Mouse (Mus musculus) gastrocnemius, adult 8-10 months (tissue): ENCODE data around the gene Hist1h2bn. TPM values are rescaled to one million over a fixed set of nuclear protein-coding genes. Genes with fewer than 3 reads are reported as not detected.
"Not testable (repeated sequence)": the region's sequence is repeated elsewhere in the genome, so short reads cannot be mapped to it uniquely, and the experiment has no call there.

ENCODE experiments used
- DNase-seq, 2 experiments: peaks; one replicate each; pipeline ENCODE4 v3.0.0; 2022; ENCODE audit warnings: low spot score in 2 of 2
- total RNA-seq, 4 experiments: library from RNA; stranded (reverse); gene quantifications; 2 replicates each; pipeline ENCODE4 v1.2.4; 2022

Gene Hist1h2bn
- total RNA-seq, 4 experiments from 2014 or later = 1.5 to 1.8 TPM; not detected in 2

- no peak for DNase-seq
Measured at GRCm38 (mm10) chr13:21727948-21728572, 25.9 kb upstream of the Hist1h2bn start.

DNA sequence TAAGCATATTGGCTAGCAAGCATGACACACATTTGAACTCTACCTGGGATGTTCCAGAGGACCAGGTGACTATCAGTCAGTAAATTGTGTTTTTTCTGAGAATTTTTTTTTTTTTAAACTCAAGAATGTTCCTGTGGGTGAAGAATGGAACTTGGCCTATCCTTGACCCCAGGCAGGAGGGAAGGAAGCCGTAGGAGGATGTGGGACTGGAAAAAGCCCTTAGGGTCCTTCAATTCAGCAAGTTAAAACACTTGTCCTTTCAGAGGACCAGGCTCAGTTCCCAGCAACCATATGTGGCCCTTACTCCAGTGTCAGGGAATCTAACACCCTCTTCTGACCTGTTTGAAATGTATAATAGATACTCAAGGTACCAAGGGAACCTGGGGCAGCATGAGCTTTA lies 24.4 kb upstream of the Hist1h2bn start:
- no peak for DNase-seq

DNA sequence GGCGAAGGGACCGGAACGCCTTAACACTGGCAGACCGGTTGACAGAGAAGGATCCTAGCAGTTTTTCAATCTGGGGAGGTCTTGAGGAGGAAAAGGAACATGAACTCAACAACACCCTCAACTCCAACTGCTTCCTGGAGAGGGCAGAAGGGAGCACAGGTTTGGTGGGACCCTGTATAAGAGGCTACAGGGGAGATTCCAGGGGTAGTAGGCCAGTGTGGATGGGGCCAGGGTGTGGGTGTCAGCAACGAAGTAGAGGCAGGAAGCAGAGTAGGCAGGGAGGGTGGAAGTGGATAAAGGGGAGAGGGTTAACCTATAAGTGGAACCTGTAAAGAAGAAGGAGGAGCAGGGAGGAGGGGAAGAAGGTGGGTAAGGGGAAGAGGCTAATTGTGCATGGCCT lies 20.5 kb upstream of the Hist1h2bn start:
- no peak for DNase-seq

GRCm38 (mm10) chr13:21734010-21734905 lies 19.7 kb upstream of the Hist1h2bn start:
- DNase-seq = peak in 1 of 2 experiments; percentile 39

DNA sequence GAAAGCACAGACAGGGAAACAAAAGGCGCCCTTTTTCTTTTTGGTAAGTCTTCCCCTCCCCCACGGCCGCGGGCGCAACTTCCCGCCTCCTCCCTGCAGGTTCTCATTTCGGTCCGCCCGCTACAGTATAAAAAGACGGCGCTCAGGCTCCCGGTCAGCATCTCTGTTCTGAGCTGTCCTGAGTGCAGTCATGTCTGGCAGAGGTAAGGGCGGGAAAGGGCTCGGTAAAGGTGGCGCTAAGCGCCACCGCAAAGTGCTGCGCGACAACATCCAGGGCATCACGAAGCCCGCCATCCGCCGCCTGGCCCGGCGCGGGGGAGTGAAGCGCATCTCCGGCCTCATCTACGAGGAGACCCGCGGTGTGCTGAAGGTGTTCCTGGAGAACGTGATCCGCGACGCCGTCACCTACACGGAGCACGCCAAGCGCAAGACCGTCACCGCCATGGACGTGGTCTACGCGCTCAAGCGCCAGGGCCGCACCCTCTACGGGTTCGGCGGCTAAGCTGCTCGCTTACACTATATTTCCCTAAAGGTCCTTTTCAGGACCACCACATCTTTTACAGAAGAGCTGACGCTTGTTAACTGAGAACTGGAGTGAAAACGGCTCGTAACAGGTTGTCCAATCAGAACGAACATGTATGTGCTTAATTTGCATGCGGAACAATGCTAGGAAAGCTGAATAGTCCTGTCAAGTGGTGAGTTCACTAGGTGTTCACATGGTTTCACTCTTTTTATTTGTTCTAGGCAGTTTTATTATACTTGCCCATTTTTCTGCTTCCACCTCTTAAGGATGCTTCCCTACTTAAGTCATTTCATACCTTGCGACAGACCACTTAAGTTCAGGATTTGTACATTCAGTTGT lies 18.8 kb upstream of the Hist1h2bn start, which contains the start of gene Hist1h4j:
TSS of gene Hist1h4j (plus strand) at position 159 of the 862 bp plus-strand sequence.
- DNase-seq = not testable (repeated sequence)

DNA sequence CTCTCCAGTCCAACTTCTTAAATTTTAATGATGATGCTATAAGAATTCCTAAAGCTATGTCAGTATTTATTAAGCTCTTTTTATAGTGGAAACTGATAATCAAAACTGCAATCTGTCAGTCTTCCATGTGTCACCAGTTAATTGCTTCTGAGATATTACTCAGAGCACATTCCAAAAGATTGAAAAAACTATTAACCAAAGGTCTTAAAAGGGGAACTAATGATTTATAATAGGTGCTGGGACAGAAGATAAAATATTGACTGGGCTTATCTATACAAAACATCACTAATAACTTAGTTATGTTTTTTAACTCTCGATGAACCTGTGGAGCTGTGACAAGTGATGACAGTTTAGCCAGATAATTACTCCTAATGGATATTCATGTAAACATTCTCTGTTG lies 8.9 kb upstream of the Hist1h2bn start:
- no peak for DNase-seq

GRCm38 (mm10) chr13:21749387-21750158 lies 4.3 kb upstream of the Hist1h2bn start:
- no peak for DNase-seq

DNA sequence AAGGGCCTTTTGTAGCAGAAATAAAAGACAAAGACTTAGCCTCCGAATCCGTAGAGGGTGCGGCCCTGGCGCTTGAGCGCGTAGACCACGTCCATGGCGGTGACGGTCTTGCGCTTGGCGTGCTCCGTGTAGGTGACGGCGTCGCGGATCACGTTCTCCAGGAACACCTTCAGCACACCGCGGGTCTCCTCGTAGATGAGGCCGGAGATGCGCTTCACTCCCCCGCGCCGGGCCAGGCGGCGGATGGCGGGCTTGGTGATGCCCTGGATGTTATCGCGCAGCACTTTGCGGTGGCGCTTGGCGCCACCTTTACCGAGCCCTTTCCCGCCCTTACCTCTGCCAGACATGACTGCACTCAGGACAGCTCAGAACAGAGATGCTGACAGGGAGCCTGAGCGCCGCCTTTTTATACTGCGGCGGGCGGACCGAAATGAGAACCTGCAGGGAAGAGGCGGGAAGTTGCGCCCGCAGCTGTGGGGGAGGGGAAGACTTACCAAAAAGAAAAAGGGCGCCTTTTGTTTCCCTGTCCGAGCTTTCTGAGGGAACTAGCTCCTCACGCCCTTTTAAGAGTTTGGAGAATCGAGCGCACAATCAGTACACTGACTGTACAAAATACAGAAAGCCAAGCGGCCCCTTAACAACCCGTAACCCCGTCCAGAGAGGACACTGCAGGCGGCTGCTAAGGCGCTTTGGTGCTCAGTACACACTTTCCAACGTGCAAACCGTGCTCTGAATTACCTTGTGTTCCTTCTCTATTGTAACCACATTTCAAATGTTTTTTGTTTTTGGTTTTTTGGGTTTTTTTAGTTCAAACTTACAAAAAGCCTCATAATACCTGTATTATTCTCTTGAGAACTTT lies 3.5 kb upstream of the Hist1h2bn start, which contains the start of gene Hist1h4k:
TSS of gene Hist1h4k (minus strand) at position 347 of the 859 bp plus-strand sequence.
- DNase-seq = peak; percentile 17 to 31

GRCm38 (mm10) chr13:21751417-21751816 lies 2.5 kb upstream of the Hist1h2bn start:
- DNase-seq = no peak

DNA sequence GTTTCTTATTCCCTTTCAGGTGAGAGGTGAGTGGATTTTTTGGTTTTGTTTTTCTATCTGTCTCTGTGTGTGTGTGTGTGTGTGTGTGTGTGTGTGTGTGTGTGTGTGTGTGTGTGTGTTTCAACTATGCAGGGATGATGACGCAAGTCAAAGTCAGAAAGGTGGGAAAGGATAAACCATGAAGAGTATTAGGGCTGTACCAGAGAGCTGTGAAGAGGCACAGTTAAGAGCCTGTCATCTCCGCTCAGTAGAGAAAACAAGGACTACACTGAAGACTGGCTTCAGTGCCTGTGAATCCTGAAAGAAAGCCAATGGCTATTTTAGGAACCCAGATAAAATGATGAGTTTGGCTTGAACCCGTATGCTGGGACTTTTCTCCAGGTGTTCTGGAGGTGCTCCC lies 2.1 kb upstream of the Hist1h2bn start:
- no peak for DNase-seq

DNA sequence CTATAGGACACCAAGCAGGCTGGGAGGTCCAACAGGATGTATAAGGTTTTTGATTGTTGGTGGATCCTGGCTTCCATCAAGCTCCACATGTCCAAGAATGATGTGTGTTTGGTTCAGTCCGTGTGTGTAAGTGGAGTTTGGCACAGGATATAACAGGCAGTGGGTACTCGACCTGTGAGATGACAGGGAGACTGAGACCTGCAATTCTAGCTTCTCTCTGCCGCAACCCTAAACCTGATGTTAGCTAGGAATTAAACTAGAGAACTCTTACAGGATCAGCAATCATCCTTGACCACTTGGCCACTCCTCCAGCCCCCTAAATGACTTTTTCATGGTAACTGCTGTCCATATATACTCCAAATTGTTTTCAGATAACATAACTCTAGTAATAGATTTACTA lies 1.6 kb upstream of the Hist1h2bn start:
- DNase-seq = no peak

GRCm38 (mm10) chr13:21753051-21753523 lies 836 bp upstream of the Hist1h2bn start:
- no peak for DNase-seq

GRCm38 (mm10) chr13:21754294-21755001 lies 525 bp downstream of the Hist1h2bn start:
- not testable (repeated sequence) for DNase-seq

DNA sequence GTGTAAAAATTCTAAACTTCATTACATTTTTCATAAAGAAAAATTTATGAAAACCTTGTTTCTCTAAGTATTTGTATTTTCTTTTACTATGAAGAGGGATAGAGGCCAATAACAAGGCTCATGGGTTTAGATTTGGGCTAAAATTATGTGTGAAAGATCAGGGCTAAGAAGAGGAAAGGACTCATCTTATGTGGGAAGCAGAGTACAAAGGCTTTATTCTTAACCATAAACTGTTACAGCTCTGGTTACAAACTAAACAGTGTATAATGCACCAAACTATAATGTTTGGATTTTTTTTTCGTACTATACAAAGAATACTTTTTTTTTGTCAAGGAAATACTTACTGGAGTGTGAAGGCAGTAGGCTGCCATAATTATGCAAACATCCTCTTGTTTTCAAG lies 1.8 kb downstream of the Hist1h2bn start:
- DNase-seq = no peak

DNA sequence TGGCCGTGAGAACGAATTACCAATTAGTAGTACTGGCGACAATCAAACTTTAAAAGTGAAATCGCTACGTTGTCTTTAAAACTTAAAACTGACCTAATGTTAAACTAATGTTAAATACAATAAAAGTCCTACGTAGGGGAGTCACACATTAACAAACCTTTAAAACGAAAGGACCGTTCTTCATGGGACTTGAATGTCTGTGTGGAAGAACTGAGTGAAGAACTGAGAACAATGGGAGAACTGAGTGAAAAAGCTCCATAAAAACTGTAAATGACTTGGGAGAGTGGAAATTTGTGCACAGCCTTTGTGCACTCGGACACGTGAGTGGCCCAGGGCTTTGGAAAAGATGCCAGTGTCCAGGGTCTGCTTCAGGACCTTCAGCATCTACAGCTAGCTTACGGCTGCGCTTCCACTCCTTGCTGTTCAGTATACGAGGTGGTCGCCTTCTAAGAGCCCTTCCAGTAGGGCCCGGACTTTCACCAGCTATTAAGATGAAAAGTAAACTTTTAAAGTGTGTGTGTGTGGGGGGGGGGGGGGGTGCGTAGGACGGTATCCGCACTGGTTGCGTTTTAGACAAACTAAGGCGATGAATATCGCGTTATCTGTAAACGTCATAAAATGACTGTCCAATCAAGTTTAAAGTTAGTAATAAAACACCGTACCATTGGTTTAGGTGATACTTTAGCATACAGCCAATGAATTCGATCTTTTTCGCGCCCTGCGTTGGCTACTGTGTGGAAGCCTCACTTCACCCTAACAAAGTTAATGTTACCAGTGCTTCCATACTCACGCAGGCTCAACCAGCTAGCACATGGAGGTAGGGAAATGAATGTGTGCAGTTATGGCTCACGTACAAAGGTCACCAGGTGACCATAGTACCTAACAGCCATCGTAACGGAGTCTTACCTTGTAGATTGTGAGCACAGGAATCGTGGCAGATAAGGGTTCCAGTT lies 25.2 kb downstream of the Hist1h2bn start:
- peak; percentile 20 to 38 for DNase-seq

GRCm38 (mm10) chr13:21779767-21780731 lies 26.1 kb downstream of the Hist1h2bn start, which contains the start of gene Hist1h1b:
Gene Hist1h1b (minus strand): TSS chr13:21780625.
- DNase-seq = peak in 1 of 2 experiments; percentile 10
